Mouse (Mus musculus): ENCODE data around the gene Rtn4r. TPM values are rescaled to one million over a fixed set of nuclear protein-coding genes. Genes with fewer than 3 reads are reported as not detected.
"Not testable (repeated sequence)": the region's sequence is repeated elsewhere in the genome, so short reads cannot be mapped to it uniquely, and the experiment has no call there.

Gene Rtn4r
- total RNA-seq, 1 experiment from 2014 or later = not detected

DNA sequence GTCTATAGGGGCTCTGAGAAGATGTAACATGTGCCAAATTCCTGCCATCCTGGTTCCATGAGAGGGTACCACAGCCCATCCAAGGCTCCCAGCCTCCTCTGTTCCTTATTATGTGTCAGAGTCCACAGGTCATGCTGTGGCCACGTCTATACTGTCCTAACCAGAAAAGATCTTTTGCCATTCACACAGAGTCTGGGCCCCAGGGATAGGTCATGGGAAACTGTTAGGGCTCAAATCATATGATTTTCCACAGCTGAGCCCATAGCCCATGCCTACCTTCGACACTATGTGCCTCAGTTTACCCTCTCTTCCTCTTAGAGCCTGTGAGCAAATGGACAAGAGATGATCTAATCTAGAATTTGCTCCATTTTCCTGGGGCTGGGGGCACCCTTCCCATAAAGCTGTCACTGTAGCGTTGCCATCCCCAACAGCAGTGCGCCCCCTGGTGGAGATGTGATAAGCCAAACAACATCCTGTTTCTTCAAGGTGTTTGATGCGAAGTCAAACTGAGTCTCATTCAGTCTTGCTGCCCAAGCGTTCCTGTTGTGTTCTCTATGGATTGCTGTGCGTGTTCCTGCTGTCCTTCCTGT, 44.9 kb downstream of the Rtn4r start:
- ATAC-seq (replicated peaks in 1 of 2; ENCODE audit: insufficient read depth in 1 of 2, low FRiP score in 2 of 2, low TSS enrichment in 1 of 2, low read depth in 1 of 2, poor library complexity in 2 of 2, severe bottlenecking in 2 of 2) = peak in 1 of 2 experiments; percentile 61; a peak in 3 of 4 replicates

DNA sequence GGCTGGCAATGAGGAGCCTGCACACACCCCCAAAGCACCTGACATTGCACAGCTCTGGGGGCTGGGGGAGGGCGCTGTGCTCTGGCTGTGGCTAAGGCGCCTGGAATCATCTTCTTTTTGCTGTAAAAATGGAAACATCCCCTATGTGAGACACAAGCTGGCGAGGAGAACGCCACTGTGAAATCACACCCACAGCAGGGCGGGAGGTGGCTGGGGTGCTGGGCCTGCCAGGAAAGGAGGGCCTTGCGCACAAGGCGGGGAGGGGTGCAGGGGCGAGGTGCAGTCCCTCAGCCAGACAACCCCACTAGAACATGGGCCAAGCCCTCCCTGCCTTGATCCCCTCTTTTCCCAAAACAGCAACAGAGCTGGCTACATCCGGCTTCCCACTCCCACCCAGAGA, 45.8 kb downstream of the Rtn4r start:
- no peak for ATAC-seq (replicated peaks in 1 of 2; ENCODE audit: insufficient read depth in 1 of 2, low FRiP score in 2 of 2, low TSS enrichment in 1 of 2, low read depth in 1 of 2, poor library complexity in 2 of 2, severe bottlenecking in 2 of 2)

DNA sequence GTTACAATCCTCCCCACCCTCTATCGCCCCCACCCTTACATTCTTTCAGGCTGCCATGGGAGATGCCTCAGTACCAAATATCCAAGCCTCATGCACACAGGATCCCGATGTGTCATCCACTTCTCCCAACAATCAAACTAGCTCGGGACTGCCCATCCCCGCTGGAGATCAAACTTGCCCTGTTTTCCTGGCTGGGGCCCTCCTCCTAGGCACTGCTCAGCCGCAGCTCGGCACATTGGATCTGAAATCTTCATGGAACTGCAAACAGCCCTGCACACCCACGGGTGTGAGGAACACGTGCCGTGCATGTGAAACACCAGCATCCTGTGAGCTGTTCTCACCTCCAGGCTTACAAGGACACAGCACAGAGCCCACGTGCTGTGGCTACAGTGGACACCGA, 46.3 kb downstream of the Rtn4r start:
- no peak for ATAC-seq (replicated peaks in 1 of 2; ENCODE audit: insufficient read depth in 1 of 2, low FRiP score in 2 of 2, low TSS enrichment in 1 of 2, low read depth in 1 of 2, poor library complexity in 2 of 2, severe bottlenecking in 2 of 2)

DNA sequence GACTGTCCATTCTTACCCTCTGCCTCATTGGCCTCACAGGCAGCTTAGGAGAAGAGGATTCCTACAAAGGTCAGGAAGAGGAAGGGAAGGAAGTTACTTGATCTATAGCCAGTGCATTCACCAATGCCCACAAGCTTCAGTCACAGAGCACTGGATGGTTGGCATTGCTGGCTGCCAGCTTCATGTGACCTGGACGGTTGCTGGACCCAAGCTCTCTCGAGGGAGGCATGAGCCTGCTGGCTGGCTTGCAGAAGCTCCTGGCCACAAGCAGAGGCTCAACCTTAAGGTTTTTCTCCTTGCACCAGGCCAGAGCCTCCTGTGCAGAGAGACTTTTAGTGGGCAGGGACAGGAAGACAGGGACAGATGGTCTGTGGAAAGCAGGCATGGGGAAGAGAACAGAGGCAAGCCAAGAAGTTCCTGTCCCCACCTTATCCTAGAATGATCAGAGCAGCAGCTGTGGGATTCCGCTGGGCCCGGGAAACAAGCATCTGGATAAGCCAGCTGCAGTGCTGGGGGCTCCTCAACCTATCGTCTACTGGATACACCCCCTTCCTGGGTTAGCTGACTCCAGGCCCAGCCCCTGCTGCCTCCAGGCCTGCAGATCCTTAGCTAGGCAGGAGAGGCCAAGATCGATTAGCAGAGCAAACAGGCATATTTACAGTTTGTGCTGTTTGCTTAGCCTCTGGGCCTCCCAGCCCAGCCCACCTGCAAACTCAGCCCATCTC, 48.5 kb downstream of the Rtn4r start:
- ATAC-seq (replicated peaks in 1 of 2; ENCODE audit: insufficient read depth in 1 of 2, low FRiP score in 2 of 2, low TSS enrichment in 1 of 2, low read depth in 1 of 2, poor library complexity in 2 of 2, severe bottlenecking in 2 of 2) = peak; percentile 36 to 50; a peak in 3 of 4 replicates

DNA sequence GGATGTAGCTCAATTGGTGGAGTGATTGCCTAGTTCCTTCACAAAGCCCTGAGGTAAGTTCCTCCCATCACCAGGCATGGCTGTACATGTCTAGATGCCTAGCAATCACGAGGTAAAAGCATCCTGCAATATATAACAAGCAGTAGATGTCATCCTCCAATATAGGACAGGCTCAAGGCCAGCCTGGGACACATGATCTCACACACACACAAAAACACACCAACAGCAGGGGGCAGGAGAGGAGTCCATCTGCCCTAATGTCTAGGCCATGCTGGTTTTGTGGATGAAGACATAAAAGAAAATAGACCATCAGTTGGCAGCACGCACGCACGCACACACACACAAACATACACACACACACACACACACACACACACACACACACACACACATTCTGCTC, 49.3 kb downstream of the Rtn4r start:
- ATAC-seq (replicated peaks in 1 of 2; ENCODE audit: insufficient read depth in 1 of 2, low FRiP score in 2 of 2, low TSS enrichment in 1 of 2, low read depth in 1 of 2, poor library complexity in 2 of 2, severe bottlenecking in 2 of 2) = no peak

DNA sequence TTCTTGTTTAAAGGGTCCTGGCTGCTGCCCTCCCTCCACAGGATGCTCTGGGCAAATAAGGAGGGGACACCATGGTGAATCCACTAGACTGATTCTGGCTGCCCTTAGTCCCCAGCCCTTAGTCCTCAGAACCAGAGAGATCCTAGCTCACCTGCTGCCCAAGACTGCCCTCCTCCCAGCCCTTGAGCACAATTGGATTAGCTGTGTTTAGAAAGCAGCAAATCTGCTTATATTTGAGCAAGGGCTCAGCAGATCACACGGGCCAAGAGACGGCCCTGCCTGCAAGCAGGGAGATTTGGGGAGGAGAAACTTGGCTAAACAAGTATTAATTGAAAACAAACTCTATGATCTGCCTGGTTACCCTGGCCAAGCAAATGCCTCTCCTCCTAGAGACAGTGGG, 52.1 kb downstream of the Rtn4r start:
- ATAC-seq (replicated peaks in 1 of 2; ENCODE audit: insufficient read depth in 1 of 2, low FRiP score in 2 of 2, low TSS enrichment in 1 of 2, low read depth in 1 of 2, poor library complexity in 2 of 2, severe bottlenecking in 2 of 2) = no peak

DNA sequence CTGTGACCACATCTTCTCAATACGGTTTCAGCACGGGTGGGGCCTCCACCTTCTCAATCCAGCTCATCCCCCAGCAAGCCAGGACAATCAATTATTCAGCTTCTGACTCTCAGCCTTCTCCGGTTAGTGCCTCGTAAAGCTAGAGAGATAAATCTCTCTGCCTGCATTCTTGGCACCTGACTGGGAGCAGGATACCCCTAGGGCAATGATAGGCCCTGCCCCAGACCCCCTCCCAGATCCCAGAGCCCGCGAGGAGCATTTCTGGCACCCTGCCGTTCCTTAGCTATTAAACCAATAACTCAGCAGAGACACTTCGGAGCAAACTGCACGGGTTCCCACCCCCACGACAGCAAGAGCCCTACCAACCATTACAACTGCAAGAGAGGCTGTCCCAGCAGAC, 54.0 kb downstream of the Rtn4r start:
- ATAC-seq (replicated peaks in 1 of 2; ENCODE audit: insufficient read depth in 1 of 2, low FRiP score in 2 of 2, low TSS enrichment in 1 of 2, low read depth in 1 of 2, poor library complexity in 2 of 2, severe bottlenecking in 2 of 2) = no peak

DNA sequence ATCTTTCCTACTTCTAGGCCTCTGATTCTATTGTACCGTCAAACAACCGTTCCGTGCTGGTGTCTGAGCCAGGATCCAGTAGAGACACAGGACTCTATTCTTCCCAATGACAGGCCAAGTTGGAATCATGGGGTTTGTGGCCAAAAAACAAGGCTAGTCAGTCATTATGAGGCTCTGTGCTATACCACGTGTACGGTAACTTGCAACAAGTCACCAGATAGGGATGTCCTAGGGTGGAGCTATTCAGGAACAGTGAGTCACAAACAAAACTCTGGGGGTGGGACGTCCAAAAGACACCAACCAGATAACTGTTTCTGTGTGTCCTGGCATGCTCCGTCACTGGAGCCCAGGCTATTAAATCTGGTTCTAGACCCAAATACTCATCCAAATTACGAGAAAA, 55.3 kb downstream of the Rtn4r start:
- no peak for ATAC-seq (replicated peaks in 1 of 2; ENCODE audit: insufficient read depth in 1 of 2, low FRiP score in 2 of 2, low TSS enrichment in 1 of 2, low read depth in 1 of 2, poor library complexity in 2 of 2, severe bottlenecking in 2 of 2)

DNA sequence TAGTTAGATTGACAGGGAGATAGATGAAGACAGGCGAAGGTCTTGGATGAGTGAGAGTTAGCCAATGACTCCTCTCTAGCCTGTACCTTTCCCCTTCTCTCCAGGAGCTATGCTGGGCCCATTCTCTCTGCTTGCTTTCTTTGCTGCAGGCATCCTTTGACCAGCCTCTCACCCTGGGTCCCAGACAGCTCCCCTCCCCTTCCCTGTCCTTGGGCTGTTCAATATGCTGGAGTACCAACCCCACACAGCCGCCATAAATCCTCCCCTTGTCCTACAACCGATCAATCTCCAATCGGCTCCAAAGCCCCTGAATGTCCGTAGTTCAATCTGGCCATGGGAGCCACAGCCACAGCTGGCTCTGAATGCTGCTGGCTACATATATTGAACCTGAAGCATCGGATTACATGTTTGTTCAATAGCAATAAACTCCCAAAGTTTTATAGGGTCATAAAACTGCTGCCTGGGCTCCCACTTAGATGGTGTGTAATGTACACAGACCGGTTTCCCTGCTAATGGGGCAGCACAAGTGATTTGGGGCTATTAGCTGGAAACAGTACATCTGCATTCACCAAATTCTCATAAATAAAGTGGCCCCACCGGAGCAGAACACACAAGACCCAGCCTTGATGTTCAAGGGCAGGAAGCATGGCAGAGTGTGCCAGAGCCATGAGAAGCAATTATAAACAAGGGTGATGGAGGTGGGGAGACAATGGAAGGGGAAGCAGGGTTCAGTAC, 58.4 kb downstream of the Rtn4r start:
- no peak for ATAC-seq (replicated peaks in 1 of 2; ENCODE audit: insufficient read depth in 1 of 2, low FRiP score in 2 of 2, low TSS enrichment in 1 of 2, low read depth in 1 of 2, poor library complexity in 2 of 2, severe bottlenecking in 2 of 2)

DNA sequence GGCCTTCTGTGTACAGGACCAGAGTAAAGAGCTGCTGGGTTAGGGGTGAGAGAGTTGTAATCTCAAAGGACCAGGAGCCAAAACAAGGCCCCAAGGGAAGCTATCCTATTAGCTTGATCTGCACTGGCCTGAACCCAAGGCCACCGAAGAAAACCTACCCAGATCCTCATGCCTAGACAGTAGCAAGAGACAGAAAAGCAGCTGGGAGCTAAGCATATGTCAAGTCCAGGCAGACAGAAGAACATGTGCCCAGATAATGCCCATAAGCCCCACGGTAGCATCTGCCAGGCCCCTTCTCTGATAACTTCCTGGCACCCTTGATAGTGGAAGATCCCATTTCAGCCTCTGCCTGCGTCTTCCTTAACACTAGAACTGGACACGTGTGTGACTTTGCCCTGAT, 59.4 kb downstream of the Rtn4r start:
- no peak; a peak in 1 of 4 replicates for ATAC-seq (replicated peaks in 1 of 2; ENCODE audit: insufficient read depth in 1 of 2, low FRiP score in 2 of 2, low TSS enrichment in 1 of 2, low read depth in 1 of 2, poor library complexity in 2 of 2, severe bottlenecking in 2 of 2)

DNA sequence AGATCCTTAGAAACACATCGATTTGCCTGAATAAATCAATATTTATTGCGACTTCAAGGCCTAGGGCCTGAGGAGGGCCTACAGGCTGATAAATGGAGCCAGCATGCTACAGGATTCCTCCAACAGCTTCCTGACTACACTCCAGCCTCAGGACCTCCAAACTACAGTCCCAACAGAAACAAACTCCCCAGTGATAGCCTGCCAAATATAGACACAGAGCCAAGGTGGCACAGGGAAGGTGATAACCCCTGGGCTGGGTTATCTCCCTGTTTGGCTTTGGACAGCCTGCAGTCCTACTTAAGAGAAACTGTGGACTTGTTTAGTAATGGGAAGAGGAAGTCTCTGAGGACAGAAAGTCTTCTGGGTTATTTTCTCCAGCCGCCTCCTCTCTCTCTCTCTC, 59.8 kb downstream of the Rtn4r start:
- no peak for ATAC-seq (replicated peaks in 1 of 2; ENCODE audit: insufficient read depth in 1 of 2, low FRiP score in 2 of 2, low TSS enrichment in 1 of 2, low read depth in 1 of 2, poor library complexity in 2 of 2, severe bottlenecking in 2 of 2)

DNA sequence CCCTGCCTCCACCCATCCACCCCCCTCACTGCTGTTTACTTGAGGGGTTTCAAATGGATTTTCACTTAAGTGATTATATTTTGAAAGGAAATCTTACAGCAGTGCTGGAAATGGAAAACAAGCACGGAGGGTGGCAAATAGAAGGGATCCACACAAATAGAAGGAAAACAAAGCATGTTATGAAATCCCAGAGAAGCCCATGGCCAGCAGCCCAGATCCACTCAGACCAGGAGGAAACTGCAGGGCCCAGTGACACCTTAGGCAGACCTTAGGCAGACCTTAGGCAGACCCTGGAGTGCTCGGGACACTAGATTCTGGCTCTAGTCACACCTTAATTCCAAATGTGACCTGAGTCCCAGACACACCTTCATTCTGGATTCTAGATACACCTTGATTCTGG, 63.6 kb downstream of the Rtn4r start:
- ATAC-seq (replicated peaks in 1 of 2; ENCODE audit: insufficient read depth in 1 of 2, low FRiP score in 2 of 2, low TSS enrichment in 1 of 2, low read depth in 1 of 2, poor library complexity in 2 of 2, severe bottlenecking in 2 of 2) = no peak

DNA sequence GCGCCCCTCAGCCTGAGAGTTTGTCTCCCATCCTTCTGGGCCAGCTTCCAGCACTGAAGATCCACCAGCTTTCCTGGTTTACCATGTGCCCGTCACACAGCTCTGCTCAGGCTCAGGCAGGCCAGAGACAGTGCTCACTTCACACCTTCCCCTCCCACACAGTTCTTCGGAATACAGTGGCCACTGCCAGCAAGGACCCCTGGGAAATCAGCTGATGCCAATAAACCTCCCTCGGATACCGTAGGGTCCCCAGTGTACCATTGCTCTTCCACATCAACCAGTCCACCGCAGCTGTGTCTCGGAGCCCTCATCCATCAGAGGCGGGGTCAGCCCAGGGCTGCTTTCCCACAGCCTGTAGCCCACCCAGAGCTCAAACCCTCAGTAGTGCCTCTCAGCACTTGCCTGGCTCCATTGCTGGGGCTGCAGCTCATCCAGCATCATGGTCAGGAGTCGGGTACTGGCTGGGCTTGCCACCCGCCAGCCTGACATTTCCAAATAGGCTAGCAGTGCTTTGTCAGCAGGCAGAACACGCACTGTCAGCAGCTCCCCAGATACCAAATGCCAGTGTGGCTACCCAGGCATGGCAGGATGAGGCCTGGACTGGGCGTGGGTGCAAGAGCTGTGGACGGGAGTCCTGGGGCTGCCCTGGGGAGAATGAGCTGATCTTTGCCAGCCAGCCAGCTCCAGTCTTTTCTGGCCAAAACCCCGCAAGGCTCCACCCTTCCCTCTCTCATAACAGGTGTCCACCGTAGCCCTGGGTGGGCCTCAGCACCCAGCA, 67.0 kb downstream of the Rtn4r start:
- no peak for ATAC-seq (replicated peaks in 1 of 2; ENCODE audit: insufficient read depth in 1 of 2, low FRiP score in 2 of 2, low TSS enrichment in 1 of 2, low read depth in 1 of 2, poor library complexity in 2 of 2, severe bottlenecking in 2 of 2)

DNA sequence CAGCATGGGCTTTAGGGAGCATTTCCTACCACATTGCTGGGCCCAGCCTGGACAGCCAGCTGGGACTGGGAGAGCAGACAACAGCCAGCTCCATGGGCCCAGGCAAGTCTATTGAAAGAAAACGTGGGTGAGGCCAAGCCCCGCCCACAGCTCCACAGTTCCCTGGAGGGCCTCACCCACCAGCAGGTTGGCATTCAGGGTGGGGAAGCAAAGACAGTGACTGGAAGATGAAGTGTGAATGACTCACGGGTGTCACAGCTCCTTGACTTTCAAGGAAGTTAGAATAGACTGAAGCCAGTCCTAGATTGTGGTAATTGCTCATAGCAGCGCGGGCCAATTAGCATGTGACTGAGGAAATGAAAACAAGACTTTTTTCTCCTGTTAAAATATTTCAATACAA, 67.6 kb downstream of the Rtn4r start:
- ATAC-seq (replicated peaks in 1 of 2; ENCODE audit: insufficient read depth in 1 of 2, low FRiP score in 2 of 2, low TSS enrichment in 1 of 2, low read depth in 1 of 2, poor library complexity in 2 of 2, severe bottlenecking in 2 of 2) = peak; percentile 12 to 43; a peak in 1 of 4 replicates

DNA sequence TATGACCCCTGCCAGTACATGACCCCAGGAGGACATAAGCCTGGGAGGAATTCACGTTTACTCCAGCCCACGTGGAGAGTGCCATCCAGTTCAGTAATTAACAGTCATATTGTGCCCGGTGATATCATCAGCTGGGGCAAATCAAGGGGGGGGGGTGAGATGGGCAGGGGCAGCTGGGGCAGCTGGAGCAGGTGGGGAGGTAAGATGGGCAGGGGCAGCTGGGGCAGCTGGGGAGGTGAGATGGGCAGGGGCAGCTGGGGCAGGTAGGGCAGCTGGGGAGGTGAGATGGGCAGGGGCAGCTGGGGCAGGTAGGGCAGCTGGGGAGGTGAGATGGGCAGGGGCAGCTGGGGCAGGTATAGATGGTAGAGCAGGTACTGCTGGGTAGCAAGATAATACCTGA, 68.1 kb downstream of the Rtn4r start:
- not testable (repeated sequence) for ATAC-seq (replicated peaks in 1 of 2; ENCODE audit: insufficient read depth in 1 of 2, low FRiP score in 2 of 2, low TSS enrichment in 1 of 2, low read depth in 1 of 2, poor library complexity in 2 of 2, severe bottlenecking in 2 of 2)

DNA sequence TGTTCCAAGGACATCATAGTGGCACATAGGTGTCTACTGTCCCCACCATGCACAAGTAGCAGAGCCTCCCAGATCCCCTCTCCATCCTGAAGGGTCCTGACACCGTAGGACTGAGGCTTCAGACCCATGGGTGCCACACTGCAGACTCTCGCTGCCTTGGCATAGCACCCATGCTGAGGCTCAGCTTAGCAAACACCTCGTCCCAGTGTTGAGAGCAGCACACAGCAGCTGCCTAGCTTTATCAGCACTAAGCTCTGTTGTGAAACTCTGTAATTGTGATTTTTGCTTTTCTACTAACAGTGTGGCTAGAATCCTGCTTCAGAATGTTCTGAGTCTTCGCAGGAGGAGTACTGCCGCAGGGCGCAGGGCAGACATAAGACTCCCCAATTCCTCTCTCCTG, 70.4 kb downstream of the Rtn4r start:
- no peak for ATAC-seq (replicated peaks in 1 of 2; ENCODE audit: insufficient read depth in 1 of 2, low FRiP score in 2 of 2, low TSS enrichment in 1 of 2, low read depth in 1 of 2, poor library complexity in 2 of 2, severe bottlenecking in 2 of 2)

DNA sequence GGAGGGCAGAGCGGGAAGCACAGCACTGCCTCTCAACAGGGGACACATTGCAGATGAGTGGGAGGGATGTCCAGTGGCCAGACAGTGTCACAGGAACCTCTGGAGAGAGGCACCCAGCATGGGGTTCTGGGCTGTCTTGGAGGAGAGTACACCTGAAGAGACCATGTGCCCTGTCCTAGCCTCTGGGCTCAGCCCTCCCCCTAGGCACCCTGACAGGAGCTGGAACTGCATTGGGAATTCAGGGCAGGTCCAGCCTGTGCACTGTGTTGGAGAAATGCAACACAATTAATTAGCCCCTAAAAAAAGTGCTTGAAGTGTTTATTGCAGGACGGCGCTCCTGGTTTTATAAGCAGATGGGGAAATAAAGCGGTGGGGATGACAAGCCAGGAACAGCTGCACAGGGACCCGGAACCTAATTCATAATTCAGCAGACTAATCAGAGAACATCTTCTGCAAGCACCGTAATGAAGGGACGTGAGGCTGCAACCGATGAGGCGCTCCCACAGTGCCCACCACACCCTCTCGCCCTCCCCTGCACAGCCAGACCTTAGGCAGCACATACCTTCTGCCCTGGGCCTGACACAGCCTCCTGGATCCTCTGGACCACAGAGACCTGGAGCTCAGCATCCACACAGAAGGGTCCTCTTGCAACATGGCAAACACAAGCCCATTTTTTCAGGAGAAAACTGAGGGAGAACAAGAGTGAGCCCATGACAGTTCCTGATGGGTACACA, 71.1 kb downstream of the Rtn4r start:
- ATAC-seq (replicated peaks in 1 of 2; ENCODE audit: insufficient read depth in 1 of 2, low FRiP score in 2 of 2, low TSS enrichment in 1 of 2, low read depth in 1 of 2, poor library complexity in 2 of 2, severe bottlenecking in 2 of 2) = no peak

Measured in hematopoietic stem cell, adult 5-6 weeks (primary cell).